Comparison of ENCODE assay signal across 24 mouse cellular contexts in genomic region chr10:121082881-121083280, GRCm38 (mm10). TPM values are rescaled to one million over a fixed set of nuclear protein-coding genes. Genes with fewer than 3 reads are reported as not detected.
"Had no signal": no experiment of that assay in that cellular context is flagged by ENCODE, and none has a peak within 500 bp of the region (broad histone marks: within the 10 kb centered on the region; RNA-seq: fewer than 3 reads in every experiment).

No protein-coding gene starts in this region.

- H3K27me3 ChIP-seq: heart, embryonic 13.5 days; heart, embryonic 15.5 days; hindbrain, embryonic 13.5 days; hindbrain, embryonic 15.5 days; limb, embryonic 12.5 days; liver, embryonic 13.5 days; liver, embryonic 15.5 days had no signal

- H3K9me3 ChIP-seq: heart, embryonic 13.5 days; heart, embryonic 15.5 days; hindbrain, embryonic 13.5 days; hindbrain, embryonic 15.5 days; kidney, embryonic 15.5 days; limb, embryonic 12.5 days; liver, embryonic 13.5 days; liver, embryonic 15.5 days had no signal

- DNase-seq: gastrocnemius, postnatal 14 days; gastrocnemius, postnatal 36 days; heart, adult 11 months; heart, adult 2 months; heart, postnatal 14 days; heart, postnatal 36 days; kidney, adult 11 months; kidney, adult 2 months; kidney, adult 9 months; kidney, postnatal 14 days; layer of hippocampus, adult 9-11 months; layer of hippocampus, postnatal 36 days; liver; liver, embryonic 13.5 days had no signal

- H3K4me3 ChIP-seq: heart, adult 2 months; heart, embryonic 13.5 days; heart, embryonic 15.5 days; hindbrain, embryonic 13.5 days; hindbrain, embryonic 15.5 days; kidney, embryonic 15.5 days; limb, embryonic 12.5 days; liver, embryonic 13.5 days; liver, embryonic 15.5 days had no signal

- ATAC-seq: hindbrain, postnatal 0 days; intestine, embryonic 16.5 days had no signal

- H3K4me1 ChIP-seq: heart, embryonic 13.5 days; heart, embryonic 15.5 days; hindbrain, embryonic 13.5 days; hindbrain, embryonic 15.5 days; kidney, embryonic 15.5 days; liver, embryonic 13.5 days; liver, embryonic 15.5 days had no signal

- H3K36me3 ChIP-seq: heart, embryonic 13.5 days; heart, embryonic 15.5 days; hindbrain, embryonic 13.5 days; hindbrain, embryonic 15.5 days; kidney, embryonic 15.5 days; liver, embryonic 13.5 days; liver, embryonic 15.5 days had no signal

RNA-seq across cellular contexts. Expression of gene Wif1, which starts 49.1 kb away (rescaled TPM):
- total RNA-seq: hematopoietic stem cell, adult 5-6 weeks had no signal
